Mouse (Mus musculus): ENCODE measurements around the gene Zfp536.

DNA sequence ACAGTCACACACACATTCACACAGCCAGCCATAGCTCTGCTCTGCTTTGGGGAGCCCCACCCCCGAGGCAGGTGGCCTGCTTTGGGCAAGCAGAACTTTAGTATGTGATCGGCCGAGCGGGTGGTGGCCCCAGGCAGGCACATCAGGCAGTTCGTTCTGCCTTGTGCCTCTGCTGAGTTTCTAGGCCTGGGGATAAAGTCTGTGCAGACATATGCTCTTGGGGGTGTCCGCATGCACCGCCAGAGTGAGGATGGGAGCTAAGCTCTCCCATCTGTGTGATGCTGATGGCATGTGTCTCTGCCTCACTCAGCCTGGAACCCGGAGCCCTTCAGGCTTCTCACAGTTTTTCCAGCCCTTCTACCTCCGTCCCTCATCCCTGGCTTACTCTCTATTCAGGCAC is 263.7 kb downstream of the Zfp536 start:
- TF ChIP-seq POLR2A (IDR thresholded peaks at IDR 0.05; ENCODE audit: low read depth, low read length) (no peak), CTCF (IDR thresholded peaks at IDR 0.05; ENCODE audit: extremely low read depth, insufficient read length, insufficient replicate concordance, low read depth, low read length) (no peak)
